Mouse (Mus musculus) layer of hippocampus, adult 6 months (tissue): ENCODE measurements around the gene Atp5g1. TPM values are rescaled to one million over a fixed set of nuclear protein-coding genes. Genes with fewer than 3 reads are reported as not detected.

Experiments
- long read RNA-seq, 2 experiments: library from polyadenylated mRNA; unstranded; transcript quantifications; one replicate each; pipeline ENCODE4 v2.0.0; 2019 to 2020
- polyA plus RNA-seq: library from polyadenylated mRNA; unstranded; fragments of <200 nt; fragmentation: Nextera tagmentation; gene quantifications from 2 replicates; pipeline ENCODE4 v1.2.3, GENCODE M21; 2021

Atp5g1 gene
- polyA plus RNA-seq: 1,392 and 1,732 TPM in 2 replicates
- long read RNA-seq, experiment 1, full-length matches to known transcripts: 595 of 614 reads
- long read RNA-seq, experiment 1, partial matches to known transcripts: 9 of 614 reads
- long read RNA-seq, experiment 1, other reads (novel, unspliced or antisense): 10 of 614 reads
- long read RNA-seq, experiment 2, full-length matches to known transcripts: 73 of 92 reads
- long read RNA-seq, experiment 2, partial matches to known transcripts: 5 of 92 reads
- long read RNA-seq, experiment 2, other reads (novel, unspliced or antisense): 14 of 92 reads

GRCm38 (mm10) chr11:96075509-96076220 is at the start of gene Atp5g1:
Gene Atp5g1, minus strand, starts transcription at chr11:96075670.

GRCm38 (mm10) chr11:96111751-96112150 is 36.3 kb upstream of the Atp5g1 start, which contains the start of gene Calcoco2:
Gene Calcoco2, minus strand, starts transcription at chr11:96111964.

GRCm38 (mm10) chr11:96065215-96065911 is 10.1 kb downstream of the Atp5g1 start, which contains the start of gene Ube2z:
Gene Ube2z, minus strand, starts transcription at chr11:96065388.

GRCm38 (mm10) chr11:96034596-96035052 is 40.8 kb downstream of the Atp5g1 start, which contains the start of gene Snf8:
Gene Snf8, plus strand, starts transcription at chr11:96034885.

Other genes with a start within 250 kb of the Atp5g1 start
- 13.5 and 15.1 TPM in 2 replicates for gene Gngt2, start 238.5 kb downstream of the Atp5g1 start, polyA plus RNA-seq
- gene Abi3, start 233.2 kb downstream of the Atp5g1 start, polyA plus RNA-seq: 3.7 and 4.5 TPM in 2 replicates
- gene B4galnt2, start 160.8 kb downstream of the Atp5g1 start, polyA plus RNA-seq: not detected in 2 replicates
- not detected in 2 replicates for gene Igf2bp1, start 69.7 kb downstream of the Atp5g1 start, polyA plus RNA-seq
- gene Gip, start 51.1 kb downstream of the Atp5g1 start, polyA plus RNA-seq: not detected in 2 replicates
- 25.0 and 26.8 TPM in 2 replicates for gene Snf8, start 40.8 kb downstream of the Atp5g1 start, polyA plus RNA-seq
- gene Ube2z, start 10.3 kb downstream of the Atp5g1 start, polyA plus RNA-seq: 6.6 and 6.9 TPM in 2 replicates
- gene Calcoco2, start 36.3 kb upstream of the Atp5g1 start, polyA plus RNA-seq: 0.09 and 0.21 TPM in 2 replicates
- gene Ttll6, start 58.1 kb upstream of the Atp5g1 start, polyA plus RNA-seq: 0.06 and 0.10 TPM in 2 replicates
- gene Hoxb13, start 118.6 kb upstream of the Atp5g1 start, polyA plus RNA-seq: not detected in 2 replicates
- gene Hoxb9, start 195.8 kb upstream of the Atp5g1 start, polyA plus RNA-seq: not detected in 2 replicates
- not detected in 2 replicates for gene Hoxb8, start 206.2 kb upstream of the Atp5g1 start, polyA plus RNA-seq
- not detected in 2 replicates for gene Hoxb7, start 211.0 kb upstream of the Atp5g1 start, polyA plus RNA-seq
- gene Hoxb6, start 216.8 kb upstream of the Atp5g1 start, polyA plus RNA-seq: not detected in 2 replicates
- gene Hoxb5, start 227.7 kb upstream of the Atp5g1 start, polyA plus RNA-seq: not detected in 2 replicates
- not detected in 2 replicates for gene Hoxb4, start 242.6 kb upstream of the Atp5g1 start, polyA plus RNA-seq
- not detected in 2 replicates for gene Hoxb3, start 247.7 kb upstream of the Atp5g1 start, polyA plus RNA-seq